Mouse (Mus musculus) liver, embryonic 14.5 days (tissue): ENCODE results near the gene Gm28036.

Source experiments
- CTCF ChIP-seq: IDR thresholded peaks from 2 replicates; pipeline ENCODE4 v1.5.1; 2016; ENCODE audit warnings: antibody characterized with exemption, low read depth, control low read depth
- EP300 ChIP-seq: IDR thresholded peaks from 2 replicates; pipeline ENCODE4 v1.6.1; 2016; ENCODE audit warnings: antibody characterized with exemption, low read depth

GRCm38 (mm10) chr2:156084541-156084940 is 42.4 kb downstream of the Gm28036 start:
- TF ChIP-seq EP300 (no peak), CTCF (no peak)
